Mouse (Mus musculus) ES-E14 (cell line): ENCODE measurements around the gene Cfh. TPM values are rescaled to one million over a fixed set of nuclear protein-coding genes. Genes with fewer than 3 reads are reported as not detected.

Source experiments
- DNase-seq: peaks from one replicate; pipeline ENCODE4 v3.0.0-alpha.2; 2013; ENCODE audit warnings: low read depth, low spot score
- H3K27ac ChIP-seq: 2 replicates; pipeline ENCODE4 v1.5.1; 2012; ENCODE audit warnings: low read depth, mild to moderate bottlenecking, low read length, moderate library complexity, mixed read lengths; ENCODE audit not compliant: poor library complexity, insufficient read depth, severe bottlenecking
- H3K36me3 ChIP-seq: 2 replicates; pipeline ENCODE4 v1.6.1; 2012; ENCODE audit warnings: mild to moderate bottlenecking, low read length, moderate library complexity, mixed read lengths; ENCODE audit not compliant: control insufficient read depth, poor library complexity, insufficient read depth, severe bottlenecking
- H3K4me1 ChIP-seq, 2 experiments: fragments of 150-350 bp in 1 of 2; sonication (generic) in 1 of 2; 2 replicates each; pipeline ENCODE4 v1.6.1; 2012; ENCODE audit warnings: low read length in 2 of 2, mild to moderate bottlenecking in 1 of 2, mixed read lengths in 1 of 2; ENCODE audit not compliant: control insufficient read depth in 2 of 2, insufficient read depth in 2 of 2, poor library complexity in 1 of 2
- H3K4me3 ChIP-seq, 2 experiments: fragments of 150-350 bp in 1 of 2; sonication (generic) in 1 of 2; 2 replicates each; pipeline ENCODE4 v1.5.1; 2012; ENCODE audit warnings: low read length in 2 of 2, low read depth in 1 of 2, mild to moderate bottlenecking in 1 of 2, mixed read lengths in 1 of 2; ENCODE audit not compliant: insufficient read depth in 1 of 2, poor library complexity in 1 of 2, severe bottlenecking in 1 of 2
- H3K9ac ChIP-seq: 2 replicates; pipeline ENCODE4 v1.6.1; 2012; ENCODE audit warnings: low read depth, mild to moderate bottlenecking, low read length, mixed read lengths; ENCODE audit not compliant: poor library complexity, insufficient read depth, severe bottlenecking
- H3K9me3 ChIP-seq: fragments of 150-350 bp; sonication (generic); 2 replicates; pipeline ENCODE4 v1.6.1; 2012; ENCODE audit warnings: low read depth, mild to moderate bottlenecking, low read length; ENCODE audit not compliant: control insufficient read depth, insufficient read depth
- CHD2 ChIP-seq: IDR thresholded peaks from 2 replicates; pipeline ENCODE4 v1.6.1; 2014; ENCODE audit warnings: mild to moderate bottlenecking, low read depth, low read length, inconsistent platforms
- HCFC1 ChIP-seq: IDR thresholded peaks from 2 replicates; pipeline ENCODE4 v1.6.1; 2012; ENCODE audit warnings: low read length, inconsistent platforms, borderline replicate concordance; ENCODE audit not compliant: insufficient read depth
- MAFK ChIP-seq: IDR thresholded peaks from 2 replicates; pipeline ENCODE4 v1.6.1; 2014; ENCODE audit warnings: mild to moderate bottlenecking, low read depth, low read length, inconsistent platforms; ENCODE audit not compliant: insufficient read depth
- ZC3H11A ChIP-seq: IDR thresholded peaks from 2 replicates; pipeline ENCODE4 v1.6.1; 2012; ENCODE audit warnings: low read depth, mild to moderate bottlenecking, inconsistent platforms, low read length, borderline replicate concordance
- ZNF384 ChIP-seq: IDR thresholded peaks from 2 replicates; pipeline ENCODE4 v1.6.1; 2012; ENCODE audit warnings: low read depth, low read length, inconsistent platforms
- in situ Hi-C, 2 experiments: fragments of 600-800 bp; cut with MboI; formaldehyde crosslinking; loops; one replicate each; pipeline ENCODE4 v1.15.1; 2025; ENCODE audit warnings: low sequenced_read_pairs in 2 of 2, inconsistent platforms in 1 of 2; ENCODE audit not compliant: unreplicated experiment in 2 of 2
- total RNA-seq: library from RNA; depleted of rRNA; stranded (reverse); fragments of 300-350 nt; gene quantifications from 2 replicates; pipeline ENCODE4 v1.2.3, GENCODE M21; 2012; rRNA removed

The Cfh gene
- total RNA-seq, 1 experiment: 0.22 TPM

GRCm38 (mm10) chr1:140069471-140069870, 114.1 kb downstream of the Cfh start:
- H3K27ac ChIP-seq: no peak overlapping the region
- in situ Hi-C loops: no loop called here
- no peaks in the 10 kb centered on the region for H3K9me3 ChIP-seq
- no peak overlapping the region for H3K9ac ChIP-seq
- no peak overlapping the region for H3K4me3 ChIP-seq
- no peaks in the 10 kb centered on the region for H3K4me1 ChIP-seq
- no peaks in the 10 kb centered on the region for H3K36me3 ChIP-seq
- DNase-seq: no peak
- TF ChIP-seq HCFC1 (no peak), MAFK (no peak), ZC3H11A (no peak), ZNF384 (no peak), CHD2 (no peak)

Other genes starting within 250 kb of the Cfh start
- 1.2 and 2.5 TPM in 2 replicates for gene Kcnt2, start 62.4 kb upstream of the Cfh start, total RNA-seq